ENCODE assay signal across 8 mouse cellular contexts in the genomic region with DNA sequence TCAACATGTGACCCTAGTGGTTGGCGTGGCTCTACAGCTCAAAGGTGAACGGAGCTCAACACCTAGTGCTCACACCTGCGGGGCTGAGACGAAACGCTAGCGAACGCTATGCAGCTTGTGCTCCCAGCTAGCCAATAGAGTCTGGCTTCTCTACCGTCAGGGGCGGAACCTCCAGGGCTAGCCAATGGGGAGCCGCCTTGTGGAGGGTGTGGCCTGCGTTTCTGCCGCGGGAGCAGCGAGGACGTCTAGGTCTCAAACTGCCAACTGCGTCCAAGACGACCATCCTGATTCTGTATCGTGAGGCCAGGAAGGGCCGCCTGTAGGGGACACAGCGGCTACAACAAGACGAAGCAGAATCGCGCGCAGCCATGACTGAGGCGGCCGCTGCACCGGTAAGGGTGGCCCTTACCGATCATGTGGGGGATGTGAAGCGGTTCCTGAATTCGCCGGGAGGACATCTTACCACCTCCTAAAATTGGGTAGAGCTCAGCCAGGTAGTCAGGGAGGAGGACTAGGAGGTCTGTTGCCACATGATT. TPM values are rescaled to one million over a fixed set of nuclear protein-coding genes. Genes with fewer than 3 reads are reported as not detected.
A peak's percentile ranks its signal among the peaks of the same experiment; 100 is the strongest.
DNase-seq lines count a peak whose midpoint lies in the region; ATAC-seq and TF ChIP-seq lines count a peak whose summit lies in the region.

A gene (plus strand): TSS at position 200 of the 536 bp plus-strand sequence.

- no peak; the same call in 1 of the 2 replicates for TF ChIP-seq CTCF in kidney, postnatal 0 days (IDR thresholded peaks at IDR 0.05; ENCODE audit: low read depth)

- no peaks in the 10 kb centered on the region for H3K4me1 ChIP-seq in heart, embryonic 12.5 days (replicated peaks)
- 0 out of 2 replicates have a peak, but pooled peaks cover 10% of the 10 kb centered on the region for H3K4me1 ChIP-seq in kidney, postnatal 0 days (replicated peaks; ENCODE audit: insufficient read depth, low read length)
- no peaks in the 10 kb centered on the region; the same call in none of the 2 replicates for H3K4me1 ChIP-seq in liver, embryonic 11.5 days (replicated peaks; ENCODE audit: control insufficient read depth, insufficient read depth, low read length)
- H3K4me1 ChIP-seq in stomach, embryonic 14.5 days (ENCODE audit: control insufficient read depth, insufficient read depth, low read length): peaks cover 4% of the 10 kb centered on the region; the same call in 1 of the 2 replicates

- no peaks in the 10 kb centered on the region for H3K9me3 ChIP-seq in heart, embryonic 12.5 days (replicated peaks)
- no peaks in the 10 kb centered on the region for H3K9me3 ChIP-seq in kidney, postnatal 0 days (replicated peaks; ENCODE audit: low read length)
- no peaks in the 10 kb centered on the region for H3K9me3 ChIP-seq in liver, embryonic 11.5 days (ENCODE audit: control insufficient read depth, low read length)
- no peaks in the 10 kb centered on the region for H3K9me3 ChIP-seq in stomach, embryonic 14.5 days (ENCODE audit: control insufficient read depth, low read depth, low read length)

- H3K4me2 ChIP-seq in heart, embryonic 12.5 days: peak within 1 kb of the TSS; percentile 86
- peak within 1 kb of the TSS; percentile 85 for H3K4me2 ChIP-seq in kidney, postnatal 0 days (ENCODE audit: low read length)
- H3K4me2 ChIP-seq in liver, embryonic 11.5 days: peak within 1 kb of the TSS; percentile 89
- H3K4me2 ChIP-seq in stomach, embryonic 14.5 days (replicated peaks; ENCODE audit: low read depth, low read length): peak within 1 kb of the TSS; percentile 65

- H3K9ac ChIP-seq in heart, embryonic 12.5 days: peak within 1 kb of the TSS; percentile 80
- H3K9ac ChIP-seq in kidney, postnatal 0 days (ENCODE audit: low read depth, low read length): peak within 1 kb of the TSS; percentile 53
- H3K9ac ChIP-seq in liver, embryonic 11.5 days (ENCODE audit: low read depth, low read length): peak within 1 kb of the TSS; percentile 79
- peak within 1 kb of the TSS; percentile 50 for H3K9ac ChIP-seq in stomach, embryonic 14.5 days (replicated peaks; ENCODE audit: low read depth, low read length)

- peak within 1 kb of the TSS; percentile 66 for H3K4me3 ChIP-seq in heart, embryonic 12.5 days
- peak within 1 kb of the TSS; percentile 65 for H3K4me3 ChIP-seq in kidney, postnatal 0 days (replicated peaks; ENCODE audit: low read depth, low read length)
- H3K4me3 ChIP-seq in liver, embryonic 11.5 days (ENCODE audit: low read depth, low read length): peak within 1 kb of the TSS; percentile 62
- H3K4me3 ChIP-seq in stomach, embryonic 14.5 days (ENCODE audit: low read depth, low read length): peak within 1 kb of the TSS; percentile 59

- peaks cover 50% of the 10 kb centered on the region for H3K27me3 ChIP-seq in heart, embryonic 12.5 days (replicated peaks)
- H3K27me3 ChIP-seq in kidney, postnatal 0 days (ENCODE audit: insufficient read depth, low read length): no peaks in the 10 kb centered on the region
- no peaks in the 10 kb centered on the region for H3K27me3 ChIP-seq in liver, embryonic 11.5 days (replicated peaks; ENCODE audit: control insufficient read depth, insufficient read depth, low read length)
- H3K27me3 ChIP-seq in stomach, embryonic 14.5 days (ENCODE audit: control insufficient read depth, insufficient read depth, low read length): no peaks in the 10 kb centered on the region

- no peaks in the 10 kb centered on the region for H3K36me3 ChIP-seq in heart, embryonic 12.5 days
- H3K36me3 ChIP-seq in kidney, postnatal 0 days (ENCODE audit: insufficient read depth, low read length): no peaks in the 10 kb centered on the region
- peaks cover 2% of the 10 kb centered on the region; the same call in 1 of the 2 replicates for H3K36me3 ChIP-seq in liver, embryonic 11.5 days (ENCODE audit: control insufficient read depth, insufficient read depth, low read length)
- H3K36me3 ChIP-seq in stomach, embryonic 14.5 days (ENCODE audit: control insufficient read depth, insufficient read depth, low read length): no peaks in the 10 kb centered on the region; the same call in 1 of the 2 replicates

- DNase-seq in CD4-positive helper T cell, adult 2 months (ENCODE audit: low read depth, low spot score): peak; percentile 94
- peak; percentile 84 for DNase-seq in brain, embryonic 18.5 days (ENCODE audit: low read depth, low spot score)
- peak; percentile 95 for DNase-seq in kidney, postnatal 0 days (ENCODE audit: low spot score)
- DNase-seq in liver, embryonic 11.5 days (ENCODE audit: low spot score): peak; percentile 92
- peak; percentile 95 for DNase-seq in naive thymus-derived CD4-positive, alpha-beta T cell, adult 2 months (ENCODE audit: low read depth)

- under 1% methylated on average over 31 of the region's 31 CpGs for WGBS in heart, embryonic 12.5 days
- WGBS in kidney, postnatal 0 days: under 1% methylated on average over 31 of the region's 31 CpGs
- WGBS in liver, embryonic 11.5 days: under 1% methylated on average over 31 of the region's 31 CpGs
- under 1% methylated on average over 31 of the region's 31 CpGs for WGBS in stomach, embryonic 14.5 days

- ATAC-seq in erythroid progenitor cell, adult 5-6 weeks (replicated peaks; ENCODE audit: low FRiP score, poor library complexity, severe bottlenecking): peak; percentile 98
- ATAC-seq in heart, embryonic 12.5 days (ENCODE audit: insufficient number of reproducible peaks, low FRiP score): peak; percentile 99
- peak; percentile 98 for ATAC-seq in kidney, postnatal 0 days (replicated peaks; ENCODE audit: low FRiP score, low read depth)
- ATAC-seq in liver, embryonic 11.5 days (replicated peaks; ENCODE audit: low FRiP score): peak; percentile 99
- peak; percentile 99 for ATAC-seq in stomach, embryonic 14.5 days (ENCODE audit: insufficient number of reproducible peaks, insufficient read depth, low FRiP score, low read depth)

- H3K27ac ChIP-seq in heart, embryonic 12.5 days (ENCODE audit: poor library complexity, severe bottlenecking): no peak within 1 kb of the TSS
- H3K27ac ChIP-seq in kidney, postnatal 0 days: peak within 1 kb of the TSS; percentile 68; the same call in 1 of the 2 replicates
- peak within 1 kb of the TSS; percentile 49 for H3K27ac ChIP-seq in liver, embryonic 11.5 days (ENCODE audit: low read depth, low read length)
- H3K27ac ChIP-seq in stomach, embryonic 14.5 days (ENCODE audit: low read length): peak within 1 kb of the TSS; percentile 59; the same call in 1 of the 2 replicates

RNA-seq across cellular contexts. Expression of the gene that starts here (rescaled TPM):
- total RNA-seq in erythroid progenitor cell, adult 5-6 weeks (2015; ENCODE audit: low replicate concordance): not detected in 2 replicates
- total RNA-seq in erythroid progenitor cell, adult 5-6 weeks (2017; ENCODE audit: low replicate concordance): 0.45 and 5.3 TPM in 2 replicates
- 2.8 and 3.1 TPM in 2 replicates for polyA plus RNA-seq in heart, embryonic 12.5 days (2016; fragmentation: Nextera tagmentation; extraction: Ambion mirVana)
- 6.5 and 6.9 TPM in 2 replicates for polyA plus RNA-seq in kidney, postnatal 0 days (2015; fragmentation: Nextera tagmentation; extraction: Ambion mirVana)
- 6.0 and 9.4 TPM in 2 replicates for polyA plus RNA-seq in liver, embryonic 11.5 days (2014; fragmentation: Nextera tagmentation; extraction: Ambion mirVana)
- polyA plus RNA-seq in stomach, embryonic 14.5 days (2014; fragmentation: Nextera tagmentation; extraction: Ambion mirVana): 10.0 and 10.9 TPM in 2 replicates
